In genomic region chr10:81495616-81496263, GRCm38 (mm10) we compare ENCODE assay signal across 7 mouse cellular contexts. TPM values are rescaled to one million over a fixed set of nuclear protein-coding genes. Genes with fewer than 3 reads are reported as not detected.
DNase-seq lines count a peak whose midpoint lies in the region; ATAC-seq and TF ChIP-seq lines count a peak whose summit lies in the region.

No protein-coding gene starts in this region.

- peak; percentile 28; the same call in 1 of the 2 replicates for ATAC-seq in forebrain, embryonic 13.5 days
- peak; percentile 14 for ATAC-seq in liver, embryonic 15.5 days (ENCODE audit: insufficient read depth)

- H3K27ac ChIP-seq in layer of hippocampus, adult 2 months = peak overlapping the region; percentile 97
- peak overlapping the region; percentile 60; the same call in 1 of the 2 replicates for H3K27ac ChIP-seq in forebrain, embryonic 13.5 days
- peak overlapping the region; percentile 79 for H3K27ac ChIP-seq in liver, embryonic 15.5 days (replicated peaks)

- peak overlapping the region; percentile 91 for H3K4me3 ChIP-seq in layer of hippocampus, adult 2 months
- peak overlapping the region; percentile 82 for H3K4me3 ChIP-seq in forebrain, embryonic 13.5 days
- H3K4me3 ChIP-seq in liver, embryonic 15.5 days (replicated peaks) = peak overlapping the region; percentile 86

- H3K9me3 ChIP-seq in forebrain, embryonic 13.5 days (replicated peaks) = no peaks in the 10 kb centered on the region
- no peaks in the 10 kb centered on the region for H3K9me3 ChIP-seq in liver, embryonic 15.5 days (replicated peaks)

- TF ChIP-seq CTCF in layer of hippocampus, adult 2 months (conservative IDR thresholded peaks at IDR 0.05) = no peak

- 2% methylated on average over 41 of the region's 41 CpGs for WGBS in forebrain, embryonic 13.5 days
- under 1% methylated on average over 41 of the region's 41 CpGs for WGBS in liver, embryonic 15.5 days (ENCODE audit: insufficient replicate concordance)

- H3K27me3 ChIP-seq in forebrain, embryonic 13.5 days = no peaks in the 10 kb centered on the region
- no peaks in the 10 kb centered on the region for H3K27me3 ChIP-seq in liver, embryonic 15.5 days

- H3K9ac ChIP-seq in forebrain, embryonic 13.5 days = peak overlapping the region; percentile 87
- H3K9ac ChIP-seq in liver, embryonic 15.5 days = peak overlapping the region; percentile 86

- DNase-seq in layer of hippocampus, adult 2 months (ENCODE audit: low spot score in 2 of 2) = no peak
- no peak for DNase-seq in layer of hippocampus, postnatal 10 days (ENCODE audit: low spot score in 2 of 2)
- DNase-seq in brain, adult 2 months (ENCODE audit: low read depth, low spot score) = peak; percentile 59
- no peak for DNase-seq in urinary bladder, adult 18-20 months (ENCODE audit: low spot score in 2 of 2)
- DNase-seq in urinary bladder, postnatal 25 days (ENCODE audit: low spot score) = no peak

- peaks cover 30% of the 10 kb centered on the region for H3K36me3 ChIP-seq in forebrain, embryonic 13.5 days (ENCODE audit: poor library complexity, severe bottlenecking)
- peaks cover 31% of the 10 kb centered on the region for H3K36me3 ChIP-seq in liver, embryonic 15.5 days (replicated peaks)

- H3K4me2 ChIP-seq in forebrain, embryonic 13.5 days = peak overlapping the region; percentile 100
- peak overlapping the region; percentile 94 for H3K4me2 ChIP-seq in liver, embryonic 15.5 days

- H3K4me1 ChIP-seq in forebrain, embryonic 13.5 days = peaks cover 28% of the 10 kb centered on the region
- H3K4me1 ChIP-seq in liver, embryonic 15.5 days (replicated peaks) = peaks cover 58% of the 10 kb centered on the region

RNA-seq across cellular contexts. Expression of gene Ncln, which starts 0.5 kb away (rescaled TPM):
- 10 to 100 TPM; 83.1 to 93.5 TPM for total RNA-seq in layer of hippocampus, adult 2 months (2021)
- total RNA-seq in layer of hippocampus, postnatal 10 days (2021) = 100 to 1,000 TPM in 1 of 2 experiments, 10 to 100 TPM in 1; 89.3 to 116 TPM
- 56.8 and 60.9 TPM in 2 replicates for polyA plus RNA-seq in forebrain, embryonic 13.5 days (2015; fragmentation: Nextera tagmentation; extraction: Ambion mirVana)
- 43.7 and 52.0 TPM in 2 replicates for polyA plus RNA-seq in liver, embryonic 15.5 days (2015; fragmentation: Nextera tagmentation; extraction: Ambion mirVana)

RNA-seq across cellular contexts. Expression of gene S1pr4, which starts 4.2 kb away (rescaled TPM):
- total RNA-seq in layer of hippocampus, adult 2 months (2021) = under 1 TPM; 0.39 to 0.95 TPM
- total RNA-seq in layer of hippocampus, postnatal 10 days (2021) = under 1 TPM in 1 of 2 experiments, not detected in 1; 0.30 TPM
- polyA plus RNA-seq in forebrain, embryonic 13.5 days (2015; fragmentation: Nextera tagmentation; extraction: Ambion mirVana) = 0.52 and 0.53 TPM in 2 replicates
- 4.1 and 5.4 TPM in 2 replicates for polyA plus RNA-seq in liver, embryonic 15.5 days (2015; fragmentation: Nextera tagmentation; extraction: Ambion mirVana)

RNA-seq across cellular contexts. Expression of gene Celf5, which starts 13.2 kb away (rescaled TPM):
- total RNA-seq in layer of hippocampus, adult 2 months (2021) = 100 to 1,000 TPM; 286 to 287 TPM
- 100 to 1,000 TPM; 259 to 261 TPM for total RNA-seq in layer of hippocampus, postnatal 10 days (2021)
- 48.8 and 57.4 TPM in 2 replicates for polyA plus RNA-seq in forebrain, embryonic 13.5 days (2015; fragmentation: Nextera tagmentation; extraction: Ambion mirVana)
- 0.02 TPM in 1 of 2 replicates, not detected in the other for polyA plus RNA-seq in liver, embryonic 15.5 days (2015; fragmentation: Nextera tagmentation; extraction: Ambion mirVana)

RNA-seq across cellular contexts. Expression of gene Gna15, which starts 28.3 kb away (rescaled TPM):
- 1 to 10 TPM; 1.9 to 2.5 TPM for total RNA-seq in layer of hippocampus, adult 2 months (2021)
- total RNA-seq in layer of hippocampus, postnatal 10 days (2021) = 1 to 10 TPM; 1.9 to 3.2 TPM
- 0.48 and 0.57 TPM in 2 replicates for polyA plus RNA-seq in forebrain, embryonic 13.5 days (2015; fragmentation: Nextera tagmentation; extraction: Ambion mirVana)
- 4.3 and 5.6 TPM in 2 replicates for polyA plus RNA-seq in liver, embryonic 15.5 days (2015; fragmentation: Nextera tagmentation; extraction: Ambion mirVana)

RNA-seq across cellular contexts. Expression of gene Nfic, which starts 40.3 kb away (rescaled TPM):
- total RNA-seq in layer of hippocampus, adult 2 months (2021) = 10 to 100 TPM; 60.0 to 60.1 TPM
- total RNA-seq in layer of hippocampus, postnatal 10 days (2021) = 10 to 100 TPM; 51.2 to 55.8 TPM
- polyA plus RNA-seq in forebrain, embryonic 13.5 days (2015; fragmentation: Nextera tagmentation; extraction: Ambion mirVana) = 18.5 and 25.2 TPM in 2 replicates
- polyA plus RNA-seq in liver, embryonic 15.5 days (2015; fragmentation: Nextera tagmentation; extraction: Ambion mirVana) = 9.5 and 11.5 TPM in 2 replicates
